Mouse (Mus musculus): Measurements from ENCODE around the gene Nfam1. TPM values are rescaled to one million over a fixed set of nuclear protein-coding genes. Genes with fewer than 3 reads are reported as not detected.

Nfam1 gene
- polyA plus RNA-seq, 1 experiment from 2014 or later = 1.3 TPM

- no peak for DNase-seq (ENCODE audit: low spot score)
- no peak overlapping the region for H3K9ac ChIP-seq (ENCODE audit: low read length)
- no peaks in the 10 kb centered on the region for H3K36me3 ChIP-seq (ENCODE audit: control insufficient read depth, insufficient read depth, low read length)
- ATAC-seq (ENCODE audit: low FRiP score, low TSS enrichment) = no peak
- no peak overlapping the region for H3K4me3 ChIP-seq (ENCODE audit: low read depth, low read length)
- no peak overlapping the region for H3K4me2 ChIP-seq (replicated peaks; ENCODE audit: low read depth)
- H3K27ac ChIP-seq (replicated peaks) = no peak overlapping the region
- WGBS = 65% methylated on average over 9 of the region's 9 CpGs
- no peaks in the 10 kb centered on the region for H3K27me3 ChIP-seq (ENCODE audit: control insufficient read depth, insufficient read depth, low read length)
- H3K9me3 ChIP-seq (ENCODE audit: control insufficient read depth, low read length) = no peaks in the 10 kb centered on the region
- TF ChIP-seq CTCF (IDR thresholded peaks at IDR 0.05; ENCODE audit: low read depth) (no peak), EP300 (optimal IDR thresholded peaks at IDR 0.05) (no peak)
- no peaks in the 10 kb centered on the region for H3K4me1 ChIP-seq (replicated peaks; ENCODE audit: control insufficient read depth, insufficient read depth)
Measured at GRCm38 (mm10) chr15:82992911-82993310, 40.2 kb downstream of the Nfam1 start.

GRCm38 (mm10) chr15:82992079-82992783, 40.9 kb downstream of the Nfam1 start:
- H3K4me2 ChIP-seq (replicated peaks; ENCODE audit: low read depth) = no peak overlapping the region
- no peaks in the 10 kb centered on the region for H3K9me3 ChIP-seq (ENCODE audit: control insufficient read depth, low read length)
- no peaks in the 10 kb centered on the region for H3K4me1 ChIP-seq (replicated peaks; ENCODE audit: control insufficient read depth, insufficient read depth)
- WGBS = 82% methylated on average over 13 of the region's 13 CpGs
- no peak for DNase-seq (ENCODE audit: low spot score)
- H3K27me3 ChIP-seq (ENCODE audit: control insufficient read depth, insufficient read depth, low read length) = no peaks in the 10 kb centered on the region
- no peak overlapping the region for H3K27ac ChIP-seq (replicated peaks)
- no peak overlapping the region for H3K4me3 ChIP-seq (ENCODE audit: low read depth, low read length)
- no peaks in the 10 kb centered on the region for H3K36me3 ChIP-seq (ENCODE audit: control insufficient read depth, insufficient read depth, low read length)
- H3K9ac ChIP-seq (ENCODE audit: low read length) = no peak overlapping the region
- no peak for TF ChIP-seq EP300 (optimal IDR thresholded peaks at IDR 0.05)
- ATAC-seq (ENCODE audit: low FRiP score, low TSS enrichment) = no peak

GRCm38 (mm10) chr15:82989190-82989704, 43.9 kb downstream of the Nfam1 start:
- Histone ChIP-seq H3K27me3 (ENCODE audit: control insufficient read depth, insufficient read depth, low read length) (0 out of 2 replicates have a peak, but pooled peaks cover 2% of the 10 kb centered on the region), H3K4me2 (replicated peaks; ENCODE audit: low read depth) (no peak overlapping the region), H3K27ac (replicated peaks) (no peak overlapping the region), H3K4me1 (replicated peaks; ENCODE audit: control insufficient read depth, insufficient read depth) (no peaks in the 10 kb centered on the region), H3K36me3 (ENCODE audit: control insufficient read depth, insufficient read depth, low read length) (no peaks in the 10 kb centered on the region), H3K9me3 (ENCODE audit: control insufficient read depth, low read length) (no peaks in the 10 kb centered on the region), H3K9ac (ENCODE audit: low read length) (no peak overlapping the region), H3K4me3 (ENCODE audit: low read depth, low read length) (no peak overlapping the region)
- WGBS = 77% methylated on average over 6 of the region's 6 CpGs
- TF ChIP-seq CTCF (IDR thresholded peaks at IDR 0.05; ENCODE audit: low read depth) = no peak
- TF ChIP-seq EP300 (optimal IDR thresholded peaks at IDR 0.05) = no peak
- ATAC-seq (ENCODE audit: low FRiP score, low TSS enrichment) (no peak), DNase-seq (ENCODE audit: low spot score) (no peak)

- Histone ChIP-seq H3K36me3 (ENCODE audit: control insufficient read depth, insufficient read depth, low read length) (no peaks in the 10 kb centered on the region), H3K27me3 (ENCODE audit: control insufficient read depth, insufficient read depth, low read length) (0 out of 2 replicates have a peak, but pooled peaks cover 2% of the 10 kb centered on the region), H3K4me1 (replicated peaks; ENCODE audit: control insufficient read depth, insufficient read depth) (no peaks in the 10 kb centered on the region), H3K27ac (replicated peaks) (no peak within 1 kb of the TSS), H3K9me3 (ENCODE audit: control insufficient read depth, low read length) (no peaks in the 10 kb centered on the region), H3K4me3 (ENCODE audit: low read depth, low read length) (peak within 1 kb of the TSS; percentile 35), H3K4me2 (replicated peaks; ENCODE audit: low read depth) (peak within 1 kb of the TSS; percentile 81), H3K9ac (ENCODE audit: low read length) (peak within 1 kb of the TSS; percentile 27; the same call in 1 of the 2 replicates)
- TF ChIP-seq CTCF (IDR thresholded peaks at IDR 0.05; ENCODE audit: low read depth) (peak; percentile 26), EP300 (optimal IDR thresholded peaks at IDR 0.05) (no peak)
- WGBS = under 1% methylated on average over 20 of the region's 20 CpGs
- ATAC-seq (ENCODE audit: low FRiP score, low TSS enrichment) (peak; percentile 89), DNase-seq (ENCODE audit: low spot score) (peak; percentile 93)
Measured at GRCm38 (mm10) chr15:82987732-82988112, 45.4 kb downstream of the Nfam1 start, which contains the start of gene Tcf20. Gene Tcf20, minus strand, starts transcription at chr15:82987872.

- 0 out of 2 replicates have a peak, but pooled peaks have one; percentile 24 for ATAC-seq (ENCODE audit: low FRiP score, low TSS enrichment)
- no peaks in the 10 kb centered on the region for H3K9me3 ChIP-seq (ENCODE audit: control insufficient read depth, low read length)
- H3K27me3 ChIP-seq (ENCODE audit: control insufficient read depth, insufficient read depth, low read length) = 0 out of 2 replicates have a peak, but pooled peaks cover 2% of the 10 kb centered on the region
- peak overlapping the region; percentile 81 for H3K4me2 ChIP-seq (replicated peaks; ENCODE audit: low read depth)
- H3K4me3 ChIP-seq (ENCODE audit: low read depth, low read length) = peak overlapping the region; percentile 35
- peak; percentile 28 for DNase-seq (ENCODE audit: low spot score)
- H3K27ac ChIP-seq (replicated peaks) = no peak overlapping the region
- no peaks in the 10 kb centered on the region for H3K4me1 ChIP-seq (replicated peaks; ENCODE audit: control insufficient read depth, insufficient read depth)
- 2% methylated on average over 38 of the region's 38 CpGs for WGBS
- peak overlapping the region; percentile 27; the same call in 1 of the 2 replicates for H3K9ac ChIP-seq (ENCODE audit: low read length)
- TF ChIP-seq EP300 (optimal IDR thresholded peaks at IDR 0.05) (no peak), CTCF (IDR thresholded peaks at IDR 0.05; ENCODE audit: low read depth) (no peak)
- H3K36me3 ChIP-seq (ENCODE audit: control insufficient read depth, insufficient read depth, low read length) = no peaks in the 10 kb centered on the region
Measured at GRCm38 (mm10) chr15:82987014-82987731, 45.9 kb downstream of the Nfam1 start.

Measured in stomach, postnatal 0 days (tissue).